Mouse (Mus musculus): ENCODE measurements around the gene Ncbp2.

The Ncbp2 gene

DNA sequence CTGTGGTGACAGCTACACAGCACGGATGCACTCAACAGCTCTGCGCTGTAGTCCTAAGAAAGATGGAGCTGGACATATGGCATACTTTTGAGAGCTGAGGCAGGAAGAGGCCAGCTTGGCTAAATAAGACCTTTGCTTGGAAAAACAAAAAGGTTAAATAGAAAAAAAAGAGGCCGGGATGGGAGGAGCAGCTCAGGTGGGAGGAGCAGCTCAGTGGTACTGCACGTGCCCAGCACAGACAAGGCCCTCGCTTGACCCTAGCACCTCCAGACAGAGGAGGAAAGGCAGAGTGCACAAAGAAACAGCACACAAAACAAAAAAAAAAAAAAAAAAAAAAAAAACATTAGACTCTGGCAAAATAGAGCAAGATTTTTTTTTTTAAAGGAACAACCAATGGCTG, 48.1 kb downstream of the Ncbp2 start:
- in situ Hi-C loops (cut with MboI; ENCODE audit: unreplicated experiment in 2 of 2): no loop called here

GRCm38 (mm10) chr16:32002509-32003477, 54.5 kb downstream of the Ncbp2 start, which contains the start of gene Senp5:
Senp5 (minus strand) TSS chr16:32003287.
- in situ Hi-C loops (cut with MboI; ENCODE audit: unreplicated experiment in 2 of 2): loop anchor here (5.0 kb wide), 1 partner anchor 55 kb away; the partner anchor contains the start of genes 0610012G03Rik (in 2 of the 2) and Ncbp2 (in 2 of the 2)

GRCm38 (mm10) chr16:32004731-32005130, 56.4 kb downstream of the Ncbp2 start:
- in situ Hi-C loops (cut with MboI; ENCODE audit: unreplicated experiment in 2 of 2): loop anchor here (5.0 kb wide), 1 partner anchor 57 kb away; the partner anchor contains the start of genes 0610012G03Rik (in 2 of the 2) and Ncbp2 (in 2 of the 2)

GRCm38 (mm10) chr16:32008529-32009293, 60.4 kb downstream of the Ncbp2 start:
- in situ Hi-C loops (cut with MboI; ENCODE audit: unreplicated experiment in 2 of 2): no loop called here

GRCm38 (mm10) chr16:32009913-32010312, 61.6 kb downstream of the Ncbp2 start:
- in situ Hi-C loops (cut with MboI; ENCODE audit: unreplicated experiment in 2 of 2): no loop called here

GRCm38 (mm10) chr16:32010330-32010729, 62.0 kb downstream of the Ncbp2 start:
- in situ Hi-C loops (cut with MboI; ENCODE audit: unreplicated experiment in 2 of 2): no loop called here

Data from v-Abl transformed pro-B cells (cell line).